In genomic region chr16:20228167-20228566, GRCm38 (mm10) we compare ENCODE assay signal across 24 mouse cellular contexts. TPM values are rescaled to one million over a fixed set of nuclear protein-coding genes. Genes with fewer than 3 reads are reported as not detected.
"Had no signal": no experiment of that assay in that cellular context is flagged by ENCODE, and none has a peak within 500 bp of the region (broad histone marks: within the 10 kb centered on the region; RNA-seq: fewer than 3 reads in every experiment).

No protein-coding gene starts in this region.

- H3K4me1 ChIP-seq: hindbrain, embryonic 13.5 days; hindbrain, embryonic 15.5 days; kidney, embryonic 15.5 days; limb, embryonic 13.5 days; limb, embryonic 15.5 days; liver, embryonic 12.5 days had no signal

- H3K9me3 ChIP-seq: heart, embryonic 13.5 days; heart, embryonic 15.5 days; hindbrain, embryonic 13.5 days; hindbrain, embryonic 15.5 days; kidney, embryonic 15.5 days; limb, embryonic 13.5 days; limb, embryonic 15.5 days; liver, embryonic 12.5 days had no signal

- H3K4me3 ChIP-seq: gastrocnemius, adult 2 months; heart, adult 2 months; heart, embryonic 13.5 days; heart, embryonic 15.5 days; hindbrain, embryonic 13.5 days; hindbrain, embryonic 15.5 days; kidney, embryonic 15.5 days; limb, embryonic 13.5 days; limb, embryonic 15.5 days; liver, embryonic 12.5 days had no signal

- H3K27me3 ChIP-seq: heart, embryonic 13.5 days; heart, embryonic 15.5 days; hindbrain, embryonic 13.5 days; hindbrain, embryonic 15.5 days; kidney, embryonic 15.5 days; limb, embryonic 13.5 days; limb, embryonic 15.5 days; liver, embryonic 12.5 days had no signal

- H3K4me2 ChIP-seq: heart, embryonic 13.5 days; heart, embryonic 15.5 days; hindbrain, embryonic 13.5 days; hindbrain, embryonic 15.5 days; kidney, embryonic 15.5 days; limb, embryonic 13.5 days; limb, embryonic 15.5 days; liver, embryonic 12.5 days had no signal

- H3K9ac ChIP-seq: heart, embryonic 13.5 days; heart, embryonic 15.5 days; hindbrain, embryonic 13.5 days; hindbrain, embryonic 15.5 days; kidney, embryonic 15.5 days; limb, embryonic 13.5 days; limb, embryonic 15.5 days; liver, embryonic 12.5 days; liver, embryonic 14.5 days had no signal

- ATAC-seq: hindbrain, postnatal 0 days; intestine, embryonic 16.5 days; liver, embryonic 12.5 days had no signal

- H3K27ac ChIP-seq: gastrocnemius, adult 2 months; heart, adult 2 months; heart, embryonic 15.5 days; hindbrain, embryonic 13.5 days; hindbrain, embryonic 15.5 days; hindbrain, postnatal 0 days; kidney, embryonic 15.5 days; kidney, postnatal 0 days; limb, embryonic 13.5 days; limb, embryonic 15.5 days; liver, embryonic 12.5 days; liver, embryonic 14.5 days had no signal

- DNase-seq: gastrocnemius, adult 2 months; gastrocnemius, postnatal 10 days; gastrocnemius, postnatal 25 days; heart, adult 2 months; kidney, adult 11 months; kidney, adult 2 months; kidney, adult 9 months; kidney, postnatal 14 days; layer of hippocampus, adult 9-11 months; layer of hippocampus, postnatal 36 days; left cerebral cortex, postnatal 4 days had no signal

RNA-seq across cellular contexts. Expression of gene Map6d1, which starts 13.0 kb away (rescaled TPM):
- polyA plus RNA-seq: liver, adult 2 months had no signal
